Mouse (Mus musculus) erythroid progenitor cell, adult 5-6 weeks (primary cell): ENCODE results near the gene Zfand4. TPM values are rescaled to one million over a fixed set of nuclear protein-coding genes. Genes with fewer than 3 reads are reported as not detected.
"Not testable (repeated sequence)": the region's sequence is repeated elsewhere in the genome, so short reads cannot be mapped to it uniquely, and the experiment has no call there.

ENCODE experiments used
- ATAC-seq: replicated peaks from 2 replicates; pipeline ENCODE4 v1.8.0; 2016; ENCODE audit warnings: moderate number of reproducible peaks, mild to moderate bottlenecking, moderate TSS enrichment, inconsistent platforms; ENCODE audit not compliant: poor library complexity, low FRiP score, severe bottlenecking
- total RNA-seq, 2 experiments: library from RNA; stranded (forward) in 1 of 2; stranded (reverse) in 1 of 2; fragments of 150-400 nt in 1 of 2; fragments of 186-747, 209-891 nt in 1 of 2; gene quantifications; 2 replicates each; pipeline versions ENCODE4 v1.2.3 to v1.2.4; 2015 to 2017; ENCODE audit warnings: low replicate concordance in 2 of 2

The Zfand4 gene
- total RNA-seq (2015; ENCODE audit: low replicate concordance), result 5.0 and 11.5 TPM in 2 replicates
- 10.0 and 27.3 TPM in 2 replicates for total RNA-seq (2017; ENCODE audit: low replicate concordance)

DNA sequence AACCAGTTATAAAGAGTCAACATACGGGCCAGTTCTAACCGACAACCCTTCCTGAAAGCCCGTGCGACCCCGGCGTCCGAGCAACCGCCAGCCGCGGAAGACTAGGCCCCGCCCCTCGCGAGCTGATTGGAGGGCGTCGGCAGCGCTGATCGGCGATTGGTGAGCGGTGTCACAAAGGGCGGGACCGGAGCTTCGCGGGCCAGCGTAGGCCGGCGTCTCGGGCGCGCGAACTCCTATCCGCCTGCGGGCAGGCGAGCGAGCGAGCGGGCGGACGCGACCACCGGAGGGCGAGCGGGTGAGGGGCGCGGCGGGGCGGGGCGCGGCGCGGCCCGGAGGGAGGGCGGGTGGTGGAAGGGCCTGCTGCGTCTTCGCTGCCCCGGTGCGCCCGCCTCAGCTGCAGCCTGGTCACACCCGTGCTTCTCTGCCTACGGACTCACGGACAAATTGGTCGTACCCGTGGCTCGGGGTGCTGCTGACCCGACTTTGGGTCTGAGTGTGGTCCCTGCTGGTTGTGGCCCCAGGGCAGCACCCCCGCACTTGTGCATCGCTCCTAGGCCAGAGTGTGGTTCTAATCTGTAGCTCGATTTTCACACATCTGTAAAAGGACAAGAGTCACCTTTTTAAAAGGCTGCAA lies at the start of gene Zfand4:
Gene Zfand4 (plus strand): TSS at position 205 of the 634 bp plus-strand sequence.
- ATAC-seq, result peak; percentile 94

DNA sequence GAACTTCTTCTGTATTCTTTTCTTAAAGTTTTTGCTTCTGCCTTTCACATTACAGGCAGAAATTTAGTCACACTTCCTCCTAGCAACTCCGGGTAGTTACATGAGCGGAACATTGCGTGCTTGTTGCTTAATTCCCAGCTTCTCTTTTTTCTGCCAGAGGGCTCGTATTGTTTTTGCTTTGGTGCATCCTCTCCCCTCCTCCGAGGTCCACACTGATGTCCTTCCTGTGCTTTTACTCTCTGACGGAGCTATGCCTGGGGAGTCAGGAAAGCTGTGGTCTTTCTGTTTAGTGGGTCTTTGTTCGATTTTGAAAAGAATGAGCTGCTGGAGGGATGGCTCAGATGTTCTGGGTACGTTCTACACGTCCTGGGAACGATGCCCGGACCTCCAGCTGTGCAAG lies 36.3 kb upstream of the Zfand4 start:
- no peak for ATAC-seq

DNA sequence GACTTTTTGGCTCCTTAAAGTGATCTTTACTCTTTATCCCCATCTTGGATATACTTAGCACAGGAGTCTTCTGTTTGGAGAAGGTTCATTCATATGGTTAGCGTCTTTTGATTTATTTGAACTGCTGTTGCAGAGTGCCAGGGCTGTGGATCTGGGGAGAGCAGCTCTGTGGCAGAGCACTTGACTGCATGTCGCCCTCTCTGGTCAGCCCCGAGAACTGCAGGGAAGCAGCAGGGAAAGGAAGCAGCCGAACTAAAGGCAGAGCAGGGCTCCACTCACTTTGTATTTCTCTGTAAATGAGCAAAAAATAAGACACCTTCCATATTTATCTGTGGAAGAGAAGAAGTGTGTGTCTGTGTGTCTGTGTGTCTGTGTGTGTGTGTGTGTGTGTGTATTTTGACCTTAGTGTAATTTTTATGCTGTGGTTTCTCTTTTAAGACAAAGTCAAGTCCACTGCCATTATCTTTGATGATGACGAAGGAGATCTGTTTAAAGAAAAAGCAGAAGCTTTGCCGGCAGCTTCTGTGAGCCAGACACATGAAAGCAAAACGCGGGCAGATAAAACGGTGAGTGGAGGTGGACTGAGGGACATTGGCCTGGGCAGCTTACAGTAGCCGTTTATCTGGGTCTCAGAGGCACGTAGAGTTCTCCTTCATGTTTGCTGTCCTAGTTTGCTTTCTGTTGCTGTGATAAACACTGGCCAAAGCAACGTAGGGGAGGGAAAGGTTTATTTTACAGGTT lies 35.1 kb upstream of the Zfand4 start:
- ATAC-seq, result peak; percentile 96

DNA sequence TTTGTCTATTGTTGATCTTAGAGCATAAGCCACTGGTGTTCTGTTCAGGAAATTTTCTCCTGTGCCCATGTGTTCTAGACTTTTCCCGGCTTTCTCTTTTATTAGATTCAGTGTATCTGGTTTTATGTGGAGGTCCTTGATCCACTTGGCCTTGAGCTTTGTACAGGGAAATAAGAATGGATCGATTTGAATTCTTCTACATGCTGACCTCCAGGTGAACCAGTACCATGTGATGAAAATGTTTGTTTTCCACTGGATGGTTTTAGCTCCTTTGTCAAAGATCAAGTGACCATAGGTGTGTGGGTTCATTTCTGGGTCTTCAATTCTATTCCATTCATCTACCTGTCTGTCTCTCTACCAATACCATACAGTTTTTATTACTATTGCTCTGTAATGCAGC lies 29.2 kb upstream of the Zfand4 start:
- ATAC-seq, result not testable (repeated sequence)

DNA sequence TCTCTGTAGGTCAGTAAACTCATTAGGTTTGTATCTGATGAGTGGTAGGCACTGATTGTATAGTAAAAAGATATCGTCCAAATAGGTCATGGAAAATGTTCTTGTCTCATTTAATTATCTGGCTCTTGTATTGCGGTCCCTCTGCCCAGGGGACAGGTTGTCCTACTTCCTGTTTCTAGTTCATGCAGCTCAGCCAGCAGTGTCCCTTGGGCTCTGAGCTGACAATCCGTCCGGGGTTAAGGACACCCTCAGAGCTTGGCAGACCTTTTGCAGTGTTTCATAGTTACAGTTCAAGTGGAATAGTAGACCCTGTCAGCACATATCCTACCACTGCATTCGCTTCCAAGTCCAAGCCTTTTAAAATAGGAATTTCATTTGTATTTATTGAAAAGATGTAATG lies 28.7 kb upstream of the Zfand4 start:
- no peak for ATAC-seq

DNA sequence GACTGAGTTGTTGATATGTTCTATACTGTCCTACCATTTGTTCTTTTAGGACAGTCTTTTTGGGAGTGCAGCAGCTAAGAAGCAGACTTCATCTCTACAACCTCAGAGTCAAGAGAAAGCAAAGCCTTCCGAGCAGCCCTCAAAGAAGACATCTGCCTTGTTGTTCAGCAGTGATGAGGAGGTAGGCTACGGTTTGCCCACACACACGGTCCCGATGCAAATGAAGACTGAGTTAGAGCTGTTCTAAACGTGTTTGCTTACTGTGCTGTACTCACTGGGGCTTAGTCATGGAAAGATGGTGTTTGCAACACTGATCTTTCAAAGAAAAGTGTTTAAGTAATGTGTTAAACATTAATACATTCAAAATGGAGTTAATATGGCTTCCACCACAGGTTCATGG lies 25.9 kb upstream of the Zfand4 start:
- no peak for ATAC-seq

DNA sequence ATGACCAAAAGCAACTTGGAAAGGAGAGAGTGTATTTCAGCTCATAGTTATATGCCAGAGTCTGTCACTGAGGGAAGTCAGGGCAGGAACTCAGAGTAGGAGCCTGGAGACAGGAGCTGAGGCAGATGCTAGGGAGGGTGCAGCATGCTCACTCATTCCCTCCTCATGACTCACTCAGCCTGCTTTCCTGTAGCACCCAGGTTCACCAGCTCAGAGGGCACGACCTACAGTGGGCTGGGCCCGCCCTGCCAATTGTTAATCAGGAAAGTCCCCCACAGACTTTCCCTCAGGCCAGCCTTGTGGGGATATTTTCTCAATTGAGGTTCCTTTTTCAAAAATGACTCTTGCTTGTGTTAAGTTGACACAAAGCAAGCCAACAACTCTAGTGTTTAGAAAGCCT lies 23.7 kb upstream of the Zfand4 start:
- no peak for ATAC-seq

DNA sequence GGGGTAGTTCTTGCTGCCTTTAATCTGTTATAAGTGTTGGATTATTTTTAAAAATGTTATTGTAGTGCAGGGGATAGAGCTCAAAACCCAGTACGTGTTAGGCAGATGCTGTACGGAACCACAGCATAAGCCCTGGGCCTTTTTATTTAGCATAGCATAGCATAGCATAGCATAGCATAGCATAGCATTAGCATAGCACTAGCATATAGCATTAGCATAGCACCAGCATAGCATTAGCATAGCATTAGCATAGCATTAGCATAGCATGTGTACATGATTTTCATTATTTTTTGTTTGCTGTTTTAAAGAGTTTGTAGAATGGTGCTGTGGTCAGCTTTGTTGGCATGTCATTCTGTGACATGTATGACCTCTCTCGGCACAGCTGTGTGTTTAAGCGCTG lies 4.4 kb upstream of the Zfand4 start:
- ATAC-seq, result no peak

DNA sequence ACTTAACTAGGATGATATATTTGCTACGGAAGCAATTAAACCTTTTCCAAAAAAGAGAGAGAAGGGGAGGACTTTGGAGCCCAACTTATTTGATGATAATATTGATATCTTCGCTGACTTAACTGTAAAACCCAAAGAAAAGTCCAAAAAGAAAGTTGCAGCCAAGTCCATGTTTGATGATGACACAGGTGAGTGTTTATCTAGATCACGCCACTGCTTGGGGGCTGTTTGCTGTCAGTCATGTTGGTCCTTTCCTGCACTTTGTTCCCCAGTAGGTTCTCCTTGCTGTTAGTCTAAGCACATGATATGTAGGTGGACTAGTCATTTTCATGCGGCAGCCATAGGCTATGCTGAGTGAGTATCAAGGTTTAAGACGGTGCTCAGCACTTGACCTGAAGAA lies 3.5 kb upstream of the Zfand4 start:
- ATAC-seq, result no peak

DNA sequence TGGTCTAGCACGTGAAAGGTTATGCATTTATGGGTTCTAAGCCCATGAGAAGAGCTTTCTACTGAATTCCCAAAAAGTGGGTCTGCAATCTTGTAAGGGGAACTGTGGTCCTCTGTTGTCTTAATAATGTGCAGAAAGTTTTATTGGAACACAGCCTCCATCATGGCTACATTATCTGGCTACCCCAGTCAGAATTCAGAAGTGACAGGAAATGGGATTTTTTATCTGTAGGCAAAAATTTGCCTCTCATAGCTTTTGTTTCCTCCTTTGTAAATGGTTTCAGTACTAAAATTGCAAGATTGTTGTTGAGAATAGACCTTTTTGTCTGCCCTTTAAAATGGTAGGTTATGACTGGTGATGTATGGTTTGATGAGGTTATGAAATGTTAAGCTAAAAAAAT lies 1.2 kb upstream of the Zfand4 start:
- ATAC-seq, result no peak

DNA sequence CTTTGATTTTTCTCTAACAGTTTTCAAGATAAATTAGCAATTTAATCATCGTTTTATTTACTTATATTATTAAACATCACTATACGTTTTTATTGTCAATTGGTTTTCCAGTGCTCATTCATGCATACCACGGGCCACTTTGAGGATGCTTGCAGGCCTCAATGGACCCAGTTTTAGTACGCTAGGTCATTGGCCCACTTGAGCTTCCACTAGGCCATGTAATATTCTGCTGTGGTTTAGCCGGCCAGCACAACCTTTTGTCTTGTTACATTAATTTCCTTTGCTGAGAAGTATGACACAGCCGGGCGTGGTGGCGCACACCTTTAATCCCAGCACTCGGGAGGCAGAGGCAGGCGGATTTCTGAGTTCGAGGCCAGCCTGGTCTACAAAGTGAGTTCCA lies 814 bp downstream of the Zfand4 start:
- no peak for ATAC-seq

DNA sequence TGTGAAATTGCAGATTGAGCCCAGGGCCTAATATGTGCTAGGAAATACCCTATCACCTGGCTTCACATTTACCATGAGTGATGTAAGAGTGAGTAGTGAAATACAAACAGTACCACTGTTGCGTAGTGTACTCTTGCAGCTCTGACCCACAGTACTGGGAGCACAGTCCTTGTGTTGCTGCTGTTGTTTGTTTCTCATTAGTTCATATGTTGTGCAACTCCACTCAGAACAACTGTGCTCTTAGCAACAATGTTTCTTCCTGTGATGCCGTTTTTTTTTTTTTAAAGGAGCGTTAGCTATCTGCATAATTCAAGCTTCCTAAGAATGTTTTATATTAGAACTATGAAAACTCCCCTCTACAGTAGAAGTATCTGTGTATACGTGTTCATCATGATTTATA lies 1.6 kb downstream of the Zfand4 start:
- ATAC-seq, result no peak

DNA sequence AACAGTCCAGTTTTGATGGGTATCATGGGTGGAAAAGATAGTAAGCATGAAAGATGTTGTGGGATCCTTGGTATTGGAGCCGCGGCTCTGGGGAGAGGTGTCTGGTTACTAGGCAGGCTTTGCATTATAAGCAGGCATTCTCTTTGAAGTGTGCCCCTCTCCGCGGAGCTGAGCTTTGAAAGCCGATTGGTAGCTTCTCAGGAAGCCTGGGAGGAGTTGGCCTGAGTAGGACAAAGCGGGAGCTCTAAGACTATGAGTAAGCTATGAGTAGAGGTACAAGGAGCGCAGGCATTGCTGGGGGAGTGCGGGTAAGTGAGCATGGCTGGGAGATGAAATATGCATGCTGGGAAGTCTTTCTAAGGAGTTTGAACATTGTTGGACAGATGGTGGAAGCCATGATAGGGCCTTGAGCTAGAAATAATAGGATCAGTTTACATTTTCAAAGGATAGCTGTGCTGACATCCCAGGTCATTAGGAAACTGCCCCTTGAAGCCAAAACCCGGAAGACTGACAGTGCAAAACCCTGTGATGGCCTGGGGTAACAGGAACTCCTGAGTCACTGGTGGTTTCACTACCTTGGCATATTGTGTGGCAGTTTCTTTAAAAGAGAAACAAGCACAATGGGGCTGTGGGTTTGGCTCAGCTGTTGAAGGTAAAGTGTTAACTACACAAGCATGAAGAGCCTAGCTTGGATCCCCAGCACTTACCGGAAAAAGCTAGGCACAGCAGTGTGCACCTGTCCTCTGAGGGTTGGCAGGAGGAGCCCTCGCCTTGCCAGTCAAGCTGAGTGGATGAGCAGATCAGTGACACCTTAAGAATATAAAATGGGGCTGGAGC lies 2.5 kb downstream of the Zfand4 start:
- ATAC-seq, result no peak

DNA sequence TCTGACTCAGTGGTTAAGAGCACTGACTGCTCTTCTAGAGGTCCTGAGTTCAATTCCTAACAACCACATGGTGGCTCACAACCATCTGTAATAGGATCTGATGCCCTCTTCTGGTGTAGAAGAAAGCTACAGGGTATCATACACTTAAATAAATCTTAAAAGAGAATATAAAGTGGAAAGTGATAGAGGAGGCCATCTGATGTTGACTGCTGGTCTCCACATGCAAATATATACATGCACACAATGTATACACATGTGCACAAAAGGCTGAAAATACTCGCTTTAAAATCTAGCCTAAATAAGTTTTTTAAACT lies 3.0 kb downstream of the Zfand4 start:
- ATAC-seq, result no peak

DNA sequence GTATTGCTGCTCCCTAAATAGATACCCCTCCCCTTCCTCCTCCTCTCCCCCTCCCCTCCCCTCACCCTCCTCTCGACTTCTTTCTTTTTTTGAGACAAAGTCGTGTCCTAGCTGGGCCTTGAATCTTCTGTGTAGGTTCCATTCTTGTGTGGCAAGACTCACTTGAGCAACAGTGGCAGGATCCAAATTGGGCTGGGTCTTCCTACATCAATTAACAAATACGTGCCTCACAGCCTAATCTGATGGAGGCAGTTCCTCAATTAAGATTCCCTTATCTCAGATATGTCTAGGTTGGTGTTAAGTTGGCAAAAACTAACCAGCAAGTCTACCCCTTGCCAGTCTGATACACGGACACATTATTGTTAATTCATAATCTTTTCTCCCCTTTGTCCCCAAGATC lies 11.7 kb downstream of the Zfand4 start:
- ATAC-seq, result no peak

DNA sequence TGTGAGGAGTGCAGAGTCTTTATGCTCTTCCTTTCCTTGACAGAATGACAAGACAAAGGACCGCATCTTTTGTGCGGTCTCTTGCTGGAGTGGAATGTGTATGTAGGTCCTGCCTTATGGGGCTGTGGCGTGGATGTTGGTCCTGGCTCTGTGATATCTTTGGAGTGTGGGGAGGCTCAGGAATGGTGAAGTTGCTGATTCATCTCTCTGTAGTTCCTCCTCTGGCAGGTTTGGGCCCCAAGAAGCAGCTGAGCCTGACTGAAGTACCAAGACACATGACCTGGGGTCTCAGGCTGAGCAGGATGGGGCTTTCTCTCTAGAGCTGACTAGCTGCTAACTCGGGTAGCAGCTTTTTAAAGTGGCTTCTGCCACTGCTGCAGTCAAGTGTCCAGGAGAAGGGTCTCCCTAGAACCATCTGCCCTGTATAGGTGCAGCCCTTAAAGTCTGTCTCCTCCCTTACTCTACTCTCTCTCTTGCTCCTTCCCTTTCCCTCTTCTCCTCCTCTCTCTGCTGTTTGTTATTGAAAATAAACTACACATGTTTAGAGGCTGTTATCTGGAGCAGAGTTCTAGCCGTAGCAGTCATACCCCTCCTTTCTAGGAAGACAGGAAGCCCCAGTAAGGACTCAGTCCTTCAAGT lies 14.8 kb downstream of the Zfand4 start:
- ATAC-seq, result no peak

DNA sequence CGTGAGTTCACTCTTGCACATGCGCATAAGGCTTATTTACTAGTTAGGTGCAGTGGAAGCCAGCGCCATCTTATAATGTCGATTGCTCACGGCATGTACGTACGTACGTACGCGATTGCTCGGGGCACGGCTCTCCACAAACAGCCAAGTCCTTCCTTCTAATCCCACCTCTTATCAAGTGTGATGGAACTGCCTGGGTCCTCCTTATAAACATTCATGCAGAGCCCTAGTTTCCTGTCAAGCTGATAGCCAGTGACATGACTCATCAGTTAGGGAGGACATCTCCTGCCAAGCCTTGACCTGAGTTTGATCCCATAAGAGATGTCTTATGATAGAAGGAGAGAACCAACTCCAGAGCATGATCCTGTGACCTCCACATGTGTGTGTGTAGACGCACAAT lies 17.0 kb downstream of the Zfand4 start:
- ATAC-seq, result no peak

DNA sequence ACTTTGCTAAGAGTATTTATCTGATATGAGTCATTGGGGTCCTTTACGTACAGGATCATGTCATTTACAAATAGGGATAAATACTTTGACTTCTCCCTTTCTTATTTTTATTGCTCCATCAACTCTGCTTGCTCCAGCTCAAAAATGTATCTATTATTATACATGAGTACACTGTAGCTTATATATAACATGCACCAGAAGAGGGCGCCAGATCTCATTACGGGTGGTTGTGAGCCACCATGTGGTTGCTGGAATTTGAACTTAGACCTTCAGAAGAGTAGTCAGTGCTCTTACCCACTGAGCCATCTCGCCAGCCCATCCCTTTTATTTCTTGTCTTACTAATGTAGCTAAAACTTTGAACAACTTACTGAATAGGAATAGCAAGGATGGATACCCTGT lies 18.5 kb downstream of the Zfand4 start:
- no peak for ATAC-seq

DNA sequence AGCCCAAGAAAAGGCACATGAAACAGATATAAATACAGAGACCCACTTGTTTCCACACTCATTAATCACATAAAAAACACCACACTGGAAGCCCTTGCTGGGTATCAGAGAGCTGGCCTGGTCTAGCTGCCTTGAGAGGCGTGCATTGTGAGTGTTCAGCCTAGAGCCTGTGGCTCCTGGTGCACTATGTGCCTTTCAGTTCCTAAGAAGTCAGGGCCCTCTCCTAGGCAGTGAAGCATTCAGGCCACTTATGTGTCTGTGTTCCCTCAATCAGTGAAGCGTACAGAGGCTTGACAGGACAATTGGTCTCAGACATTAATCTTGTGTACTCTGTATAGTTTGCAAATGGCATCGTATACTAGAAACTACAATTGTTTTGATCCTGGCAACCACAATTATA lies 19.3 kb downstream of the Zfand4 start:
- no peak for ATAC-seq

DNA sequence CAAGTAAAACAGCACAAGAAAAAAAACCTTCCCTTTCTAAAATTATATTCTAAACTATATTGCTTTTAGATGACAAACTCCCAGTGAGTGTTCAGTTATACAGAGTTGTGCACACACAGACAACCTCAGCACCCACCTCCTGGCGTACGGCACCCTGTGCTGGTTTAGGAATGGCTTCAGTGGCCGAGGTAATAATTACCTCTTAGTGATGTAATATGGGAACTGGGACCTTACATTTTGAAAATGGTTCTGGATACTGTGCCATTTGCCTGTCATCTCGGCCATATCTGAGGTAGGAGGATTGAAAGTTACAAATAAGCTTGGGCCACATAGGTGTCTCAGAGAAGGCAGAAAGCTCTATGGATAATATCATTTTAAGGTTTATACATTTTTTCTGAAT lies 22.3 kb downstream of the Zfand4 start:
- ATAC-seq, result no peak
